ENCODE assay signal across 30 mouse cellular contexts in genomic region chr10:42076711-42077110, GRCm38 (mm10). TPM values are rescaled to one million over a fixed set of nuclear protein-coding genes. Genes with fewer than 3 reads are reported as not detected.
"Had no signal": no experiment of that assay in that cellular context is flagged by ENCODE, and none has a peak within 500 bp of the region (broad histone marks: within the 10 kb centered on the region; RNA-seq: fewer than 3 reads in every experiment).

No protein-coding gene starts in this region.

- H3K27me3 ChIP-seq: limb, embryonic 12.5 days; limb, embryonic 13.5 days; limb, embryonic 15.5 days; liver, embryonic 13.5 days; liver, embryonic 15.5 days; lung, embryonic 15.5 days; megakaryocyte, embryonic 14.5 days; midbrain, embryonic 15.5 days; neural tube, embryonic 12.5 days had no signal

- H3K27ac ChIP-seq: limb, embryonic 10.5 days; limb, embryonic 12.5 days; limb, embryonic 13.5 days; limb, embryonic 15.5 days; liver, embryonic 12.5 days; liver, embryonic 13.5 days; liver, embryonic 14.5 days; liver, embryonic 15.5 days; lung, embryonic 15.5 days; macrophage; midbrain, embryonic 10.5 days; midbrain, embryonic 12.5 days; midbrain, embryonic 13.5 days; midbrain, embryonic 15.5 days; neural tube, embryonic 12.5 days had no signal

- H3K9me3 ChIP-seq: limb, embryonic 10.5 days; limb, embryonic 12.5 days; limb, embryonic 13.5 days; limb, embryonic 15.5 days; liver, embryonic 12.5 days; liver, embryonic 13.5 days; liver, embryonic 15.5 days; lung, embryonic 15.5 days; midbrain, embryonic 10.5 days; midbrain, embryonic 12.5 days; midbrain, embryonic 13.5 days; midbrain, embryonic 15.5 days; neural tube, embryonic 12.5 days had no signal

- DNase-seq: left cerebral cortex, postnatal 4 days; liver; liver, embryonic 13.5 days; liver, postnatal 0 days; lung, adult 18-20 months; lung, adult 2 months; lung, embryonic 14.5 days; lung, postnatal 10 days; lung, postnatal 14 days; lung, postnatal 36 days; lung, postnatal 4 days; midbrain, embryonic 14.5 days had no signal

- H3K4me3 ChIP-seq: limb, embryonic 10.5 days; limb, embryonic 12.5 days; limb, embryonic 13.5 days; limb, embryonic 15.5 days; liver, embryonic 12.5 days; liver, embryonic 13.5 days; liver, embryonic 15.5 days; lung, embryonic 15.5 days; midbrain, embryonic 10.5 days; midbrain, embryonic 12.5 days; midbrain, embryonic 13.5 days; midbrain, embryonic 15.5 days; myocyte; neural tube, embryonic 12.5 days had no signal

- H3K36me3 ChIP-seq: limb, embryonic 10.5 days; limb, embryonic 12.5 days; limb, embryonic 13.5 days; limb, embryonic 15.5 days; liver, embryonic 12.5 days; liver, embryonic 13.5 days; liver, embryonic 15.5 days; lung, embryonic 15.5 days; midbrain, embryonic 10.5 days; midbrain, embryonic 12.5 days; midbrain, embryonic 13.5 days; midbrain, embryonic 15.5 days; neural tube, embryonic 12.5 days had no signal

- H3K9ac ChIP-seq: limb, embryonic 12.5 days; limb, embryonic 13.5 days; limb, embryonic 15.5 days; liver, embryonic 12.5 days; liver, embryonic 13.5 days; liver, embryonic 14.5 days; liver, embryonic 15.5 days; liver, postnatal 0 days; lung, embryonic 14.5 days; lung, embryonic 15.5 days; midbrain, embryonic 12.5 days; midbrain, embryonic 13.5 days; midbrain, embryonic 15.5 days; neural tube, embryonic 12.5 days had no signal

RNA-seq across cellular contexts. Expression of gene Armc2, which starts 58.5 kb away (rescaled TPM):
- total RNA-seq: megakaryocyte, adult 5-6 weeks had no signal
- polyA plus RNA-seq: liver, adult 2 months had no signal
